ENCODE assay signal across 10 mouse cellular contexts in the genomic region with DNA sequence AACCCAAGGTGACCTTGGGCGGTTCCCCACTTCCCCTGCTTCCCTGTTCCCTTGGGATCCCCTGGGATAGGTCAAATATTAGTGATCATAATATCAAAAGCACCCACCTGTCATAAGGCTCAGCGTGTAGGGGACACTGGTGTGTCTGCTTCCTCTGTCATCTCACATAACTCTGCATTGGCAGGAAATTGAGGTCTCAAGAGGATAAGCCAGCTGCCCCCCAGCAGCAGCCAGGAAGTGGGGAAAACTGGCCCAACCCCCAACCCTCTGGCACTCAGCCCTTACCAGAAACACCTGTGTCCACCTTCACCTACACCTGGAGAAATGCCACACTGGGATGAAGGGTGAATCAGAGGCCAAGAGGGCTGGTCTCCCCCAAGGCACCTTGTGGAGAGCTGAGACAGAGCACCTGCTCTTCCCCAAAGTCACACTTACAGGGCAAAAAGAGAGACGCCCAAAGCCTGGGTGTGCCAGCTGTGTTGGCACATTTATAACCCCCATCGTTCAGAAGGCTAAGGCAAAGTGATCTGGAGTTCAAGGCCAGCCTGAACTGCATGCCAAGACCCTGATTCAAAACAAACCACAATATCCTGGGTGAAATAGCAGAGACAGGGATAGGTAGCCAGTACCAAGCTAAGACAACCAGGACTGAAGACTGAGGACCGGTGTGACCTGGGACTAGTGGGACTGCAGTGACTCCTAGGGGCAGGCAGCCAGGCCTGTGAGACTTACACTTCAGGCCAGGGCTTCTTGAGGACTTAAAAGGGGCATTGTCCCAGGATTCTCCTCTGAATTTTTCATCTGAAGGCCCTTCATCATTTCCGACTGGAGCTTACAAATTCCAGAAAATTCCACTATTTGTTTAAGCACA. TPM values are rescaled to one million over a fixed set of nuclear protein-coding genes. Genes with fewer than 3 reads are reported as not detected.
DNase-seq lines count a peak whose midpoint lies in the region; TF ChIP-seq lines count a peak whose summit lies in the region.
"Had no signal": no experiment of that assay in that cellular context is flagged by ENCODE, and none has a peak within 500 bp of the region (broad histone marks: within the 10 kb centered on the region; RNA-seq: fewer than 3 reads in every experiment).

No protein-coding gene starts in this region.

- intact Hi-C loops in gastrocnemius, postnatal 36 days (cut with DNase I) = no loop called here

- WGBS in kidney, adult 2 months = 67% methylated on average over 6 of the region's 6 CpGs
- 33% methylated on average over 6 of the region's 6 CpGs for WGBS in small intestine, adult 2 months

- DNase-seq in kidney, adult 2 months = no peak
- DNase-seq in kidney, adult 8-10 months = no peak
- DNase-seq in B cell, adult 2 months = peak; percentile 70 to 71
- DNase-seq in c-Kit-positive CD71-positive TER-119-negative erythroid progenitor cells, embryonic 14.5 days (ENCODE audit: low read depth) = peak; percentile 46
- no peak for DNase-seq in gastrocnemius, postnatal 36 days
- DNase-seq in adrenal gland, postnatal 25 days = no peak
- DNase-seq in cerebellum, adult 9-11 months = no peak
- DNase-seq: kidney, adult 18-20 months had no signal

- H3K27ac ChIP-seq in kidney, adult 2 months (ENCODE audit: insufficient read depth, low read depth, low read length) = no peak overlapping the region
- 0 out of 2 replicates have a peak overlapping the region, but pooled peaks have one; percentile 0 for H3K27ac ChIP-seq in small intestine, adult 2 months (ENCODE audit: insufficient read depth, low read depth, low read length)
- H3K27ac ChIP-seq: heart, embryonic 10.5 days had no signal

- H3K27me3 ChIP-seq in kidney, adult 2 months (replicated peaks; ENCODE audit: control insufficient read depth, insufficient read depth, low read length) = no peaks in the 10 kb centered on the region
- peaks cover 7% of the 10 kb centered on the region; the same call in 1 of the 2 replicates for H3K27me3 ChIP-seq in small intestine, adult 2 months (ENCODE audit: control insufficient read depth, insufficient read depth, low read length)

- peak; percentile 56 for TF ChIP-seq CTCF in kidney, adult 2 months (conservative IDR thresholded peaks at IDR 0.05; ENCODE audit: insufficient read depth, insufficient read length, low read depth, low read length)
- peak; percentile 39; the same call in 1 of the 2 replicates for TF ChIP-seq CTCF in small intestine, adult 2 months (IDR thresholded peaks at IDR 0.05; ENCODE audit: extremely low read depth, insufficient read length, insufficient replicate concordance, low read depth, low read length)

- TF ChIP-seq POLR2A in kidney, adult 2 months (IDR thresholded peaks at IDR 0.05; ENCODE audit: low read depth, low read length) = no peak
- no peak for TF ChIP-seq POLR2A in small intestine, adult 2 months (IDR thresholded peaks at IDR 0.05; ENCODE audit: low read depth, low read length)

- peaks cover 4% of the 10 kb centered on the region for H3K4me1 ChIP-seq in kidney, adult 2 months (ENCODE audit: control insufficient read depth, insufficient read depth, low read length)
- H3K4me1 ChIP-seq in small intestine, adult 2 months (ENCODE audit: control insufficient read depth, insufficient read depth, insufficient read length, low read length) = peaks cover 18% of the 10 kb centered on the region

- H3K4me3 ChIP-seq in kidney, adult 2 months (ENCODE audit: insufficient read depth, low read depth, low read length) = no peak overlapping the region
- H3K4me3 ChIP-seq in small intestine, adult 2 months (ENCODE audit: low read depth, low read length) = peak overlapping the region; percentile 25; the same call in 1 of the 2 replicates
- H3K4me3 ChIP-seq: heart, embryonic 10.5 days had no signal

- no peaks in the 10 kb centered on the region for H3K36me3 ChIP-seq in kidney, adult 2 months (ENCODE audit: control insufficient read depth, insufficient read depth, low read length)
- 0 out of 2 replicates have a peak, but pooled peaks cover 5% of the 10 kb centered on the region for H3K36me3 ChIP-seq in small intestine, adult 2 months (ENCODE audit: control insufficient read depth, insufficient read depth, low read length)

RNA-seq across cellular contexts. Expression of a gene that starts 1.2 kb away (rescaled TPM):
- 9.6 and 10.8 TPM in 2 replicates for polyA plus RNA-seq in kidney, adult 2 months (2012; rRNA removed)
- 17.9 and 43.6 TPM in 2 replicates for polyA plus RNA-seq in small intestine, adult 2 months (2012; rRNA removed)
- not detected for total RNA-seq in gastrocnemius, postnatal 36 days (2021)
- 0.12 TPM in 1 of 2 replicates, not detected in the other for total RNA-seq in adrenal gland, postnatal 25 days (2021)

RNA-seq across cellular contexts. Expression of a gene that starts 57.7 kb away (rescaled TPM):
- 7.2 and 10.4 TPM in 2 replicates for polyA plus RNA-seq in kidney, adult 2 months (2012; rRNA removed)
- polyA plus RNA-seq in small intestine, adult 2 months (2012; rRNA removed) = 0.95 and 6.1 TPM in 2 replicates
- 100 to 1,000 TPM in 1 of 2 experiments, 10 to 100 TPM in 1; 79.3 to 101 TPM for total RNA-seq in gastrocnemius, postnatal 36 days (2021)
- 238 and 311 TPM in 2 replicates for total RNA-seq in adrenal gland, postnatal 25 days (2021)

Comparison
In these comparisons a context has a peak if more than half of its experiments do, and no peak if none do; other contexts are left out.
1. DNase-seq: peak in B cell, adult 2 months (2 of 2) and c-Kit-positive CD71-positive TER-119-negative erythroid progenitor cells, embryonic 14.5 days (single experiment); none in kidney, adult 2 months (single experiment), kidney, adult 8-10 months (0 of 2), gastrocnemius, postnatal 36 days (0 of 2), adrenal gland, postnatal 25 days (single experiment) and cerebellum, adult 9-11 months (single experiment).